Mouse (Mus musculus) urinary bladder, postnatal 36 days (tissue): Measurements from ENCODE around the gene Hmgn1.
"Not testable (repeated sequence)": the region's sequence is repeated elsewhere in the genome, so short reads cannot be mapped to it uniquely, and the experiment has no call there.

Experiments used
- DNase-seq, 2 experiments: peaks; one replicate each; pipeline ENCODE4 v3.0.0; 2022; ENCODE audit warnings: low spot score in 2 of 2, mixed read lengths in 1 of 2

Hmgn1 gene

GRCm38 (mm10) chr16:96126684-96127171, 801 bp downstream of the Hmgn1 start:
- peak in 1 of 2 experiments; percentile 30 for DNase-seq

DNA sequence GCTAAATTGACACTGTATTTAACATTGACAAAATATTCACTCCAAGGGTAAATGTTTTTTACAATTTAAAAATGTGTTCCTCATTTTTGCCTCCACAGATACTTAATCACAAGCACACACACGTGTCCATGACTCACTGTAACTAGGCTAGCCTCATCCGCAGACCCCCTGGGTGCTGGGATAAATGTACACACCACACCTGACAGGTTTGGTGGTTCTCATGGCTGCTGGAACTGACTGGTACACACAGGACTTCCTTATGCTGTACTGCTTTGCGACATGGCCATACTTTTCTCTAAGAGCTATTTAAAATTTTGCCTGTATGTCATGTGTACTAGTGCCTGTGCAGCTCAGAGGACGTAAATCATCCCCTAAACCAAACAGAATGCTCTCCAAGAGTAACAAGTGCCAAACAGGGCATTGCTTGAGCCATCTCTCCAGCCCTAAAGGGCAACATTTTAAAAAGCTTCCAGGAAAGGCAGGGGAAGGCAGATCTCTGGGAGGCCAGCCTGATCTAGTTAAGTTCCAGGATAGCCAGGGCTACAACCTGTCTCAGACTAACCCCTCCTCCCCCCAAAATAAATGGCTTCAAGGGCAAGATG, 7.4 kb downstream of the Hmgn1 start:
- no peak for DNase-seq

DNA sequence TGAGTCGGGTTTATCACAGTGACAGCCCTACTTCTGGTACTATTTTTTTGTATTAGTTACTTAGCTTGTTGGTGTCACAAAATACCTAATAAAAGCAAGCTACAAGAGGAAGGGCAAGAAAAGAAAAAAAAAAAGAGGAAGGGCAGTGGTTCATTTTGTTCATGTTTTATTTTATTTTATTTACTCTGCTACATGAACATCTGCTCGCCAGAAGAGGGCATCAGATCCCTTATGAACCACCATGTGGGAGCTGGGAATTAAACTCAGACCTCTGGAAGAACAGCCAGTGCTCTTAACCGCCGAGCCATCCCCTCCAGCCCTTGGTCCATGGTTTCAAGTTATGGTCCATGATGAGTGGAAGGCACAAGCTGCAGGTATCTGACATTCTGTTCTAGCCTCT, 12.8 kb downstream of the Hmgn1 start:
- DNase-seq: no peak

GRCm38 (mm10) chr16:96112769-96113168, 14.8 kb downstream of the Hmgn1 start:
- no peak for DNase-seq

DNA sequence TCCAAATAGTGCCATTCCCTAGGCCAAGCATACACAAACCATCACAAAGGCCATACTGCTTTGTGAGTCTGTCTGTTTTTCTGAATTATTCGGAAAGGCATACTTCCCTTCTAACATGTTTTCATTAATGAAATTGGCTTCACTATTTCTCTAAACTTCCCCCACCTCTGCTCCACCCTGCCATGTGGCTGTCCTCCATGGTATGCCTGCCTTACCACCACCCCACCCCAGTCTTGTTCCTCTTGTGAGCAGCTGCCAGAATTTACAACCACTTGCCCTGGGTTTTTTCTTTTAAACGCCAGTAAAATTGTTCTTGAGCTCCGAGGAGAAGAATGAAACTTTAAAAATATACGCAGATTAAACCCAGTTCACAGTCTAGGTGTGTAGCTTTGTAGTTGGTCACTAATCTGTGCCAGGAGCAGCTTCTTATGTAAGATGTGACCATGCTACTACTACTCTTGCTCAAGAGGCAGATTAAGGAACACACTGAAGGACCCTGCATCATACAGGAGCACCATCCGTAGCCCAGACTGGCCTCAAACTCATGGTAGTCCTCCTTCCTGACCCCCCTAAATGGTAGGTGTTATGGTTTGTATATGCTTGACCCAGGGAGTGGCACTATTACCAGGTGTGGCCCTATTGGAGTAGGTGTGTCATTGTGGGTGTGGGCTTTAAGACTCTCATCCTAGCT, 16.7 kb downstream of the Hmgn1 start:
- no peak for DNase-seq

GRCm38 (mm10) chr16:96109673-96110072, 17.9 kb downstream of the Hmgn1 start:
- no peak for DNase-seq

GRCm38 (mm10) chr16:96103036-96103435, 24.5 kb downstream of the Hmgn1 start:
- no peak for DNase-seq

DNA sequence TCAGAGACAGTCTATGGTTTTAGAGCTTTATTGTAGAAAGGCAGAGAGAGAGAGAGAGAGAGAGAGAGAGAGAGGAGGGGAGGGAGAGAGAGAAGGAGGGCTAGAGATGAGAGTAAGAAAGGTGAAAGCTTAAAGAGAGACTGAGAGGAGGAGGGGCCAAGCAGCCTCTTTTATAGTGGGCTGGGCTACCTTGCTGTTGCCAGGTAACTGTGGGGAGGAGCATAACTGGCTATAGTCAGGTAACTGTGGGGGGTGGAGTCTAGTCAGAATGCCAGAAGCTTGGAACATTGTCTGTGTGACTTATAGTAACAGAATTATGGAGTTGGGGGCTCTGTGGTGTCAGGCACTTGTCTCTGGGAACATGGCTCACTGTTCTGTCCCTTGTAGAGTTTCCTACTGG, 29.7 kb downstream of the Hmgn1 start:
- not testable (repeated sequence) for DNase-seq

DNA sequence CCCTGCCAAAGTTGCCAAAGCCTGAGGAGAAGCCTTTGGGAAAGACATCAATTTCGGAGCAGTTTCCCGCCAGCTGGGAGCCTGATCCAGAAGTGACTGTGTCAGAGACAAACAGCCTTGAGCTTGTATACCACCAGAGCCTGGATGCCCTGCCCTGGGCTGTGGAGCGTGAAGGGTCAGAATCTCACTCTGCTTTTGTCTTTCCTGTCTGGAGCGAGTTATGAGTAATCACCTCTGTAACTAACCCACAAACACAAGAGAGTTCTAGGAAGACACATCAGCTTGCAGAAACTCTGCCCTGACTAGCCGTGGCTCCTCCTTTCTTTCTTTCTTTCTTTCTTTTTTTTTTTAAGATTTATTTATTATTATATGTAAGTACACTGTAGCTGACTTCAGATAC, 31.6 kb downstream of the Hmgn1 start:
- no peak for DNase-seq

- peak in 1 of 2 experiments; percentile 21 for DNase-seq
Measured at GRCm38 (mm10) chr16:96091515-96092504, 35.7 kb downstream of the Hmgn1 start.

GRCm38 (mm10) chr16:96088120-96088519, 39.4 kb downstream of the Hmgn1 start:
- DNase-seq: no peak

DNA sequence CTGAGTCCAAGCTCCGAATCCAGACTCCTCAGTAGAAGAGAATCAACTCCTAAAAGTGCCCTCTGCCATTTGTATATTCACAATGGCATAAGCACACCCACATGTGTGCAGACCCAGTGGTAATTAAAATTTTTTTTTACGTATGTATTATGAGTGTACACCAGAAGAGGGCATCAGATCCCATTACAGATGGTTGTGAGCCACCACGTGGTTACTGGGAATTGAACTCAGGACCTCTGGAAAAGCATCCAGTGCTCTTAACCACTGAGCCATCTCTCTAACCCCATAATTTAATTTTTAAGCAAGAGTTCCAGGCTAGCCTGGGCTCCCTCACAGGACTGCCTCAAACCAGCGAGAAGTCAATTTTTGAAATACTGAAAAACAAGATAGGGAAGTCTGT, 40.1 kb downstream of the Hmgn1 start:
- DNase-seq: no peak

DNA sequence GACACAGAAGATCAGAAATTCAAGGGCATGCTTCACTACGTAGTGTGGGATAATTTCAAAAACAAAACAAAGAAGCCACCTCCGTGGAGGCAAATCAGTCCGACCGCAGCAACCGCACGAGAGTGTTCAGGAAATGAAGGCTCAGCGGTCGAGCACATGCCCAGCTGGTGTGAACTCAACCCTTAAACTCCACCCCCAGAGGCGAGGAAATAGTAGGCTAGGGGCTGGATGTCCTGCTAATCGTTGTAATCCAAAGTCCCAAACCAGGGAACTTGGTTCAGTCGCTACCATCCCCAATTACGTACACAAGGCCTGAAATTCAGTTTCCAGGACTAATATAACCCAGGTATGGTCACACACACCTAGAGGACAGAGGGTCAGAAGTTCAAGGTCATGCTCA, 40.5 kb downstream of the Hmgn1 start:
- no peak for DNase-seq

DNA sequence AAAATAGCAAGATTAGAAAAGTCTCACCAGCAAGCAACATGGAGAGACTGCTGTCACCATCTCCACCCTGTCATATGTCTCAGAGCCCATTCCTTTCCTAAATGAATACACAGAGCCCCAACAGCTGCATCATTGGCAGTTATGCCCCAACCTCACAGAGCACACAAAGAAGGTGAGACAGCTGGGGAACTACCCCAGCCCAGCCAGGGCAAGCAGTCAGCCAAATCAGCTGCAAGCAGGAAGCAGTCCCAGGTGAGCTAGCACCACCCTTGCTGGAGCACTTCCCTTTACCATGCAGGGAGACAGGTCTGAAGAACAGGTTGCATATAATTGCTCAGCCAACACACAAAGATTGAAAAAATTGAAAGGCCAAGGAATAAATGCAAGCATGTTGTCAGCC, 41.9 kb downstream of the Hmgn1 start:
- DNase-seq: no peak

- peak; percentile 56 to 66 for DNase-seq
Measured at GRCm38 (mm10) chr16:96083179-96083646, 44.3 kb downstream of the Hmgn1 start.

DNA sequence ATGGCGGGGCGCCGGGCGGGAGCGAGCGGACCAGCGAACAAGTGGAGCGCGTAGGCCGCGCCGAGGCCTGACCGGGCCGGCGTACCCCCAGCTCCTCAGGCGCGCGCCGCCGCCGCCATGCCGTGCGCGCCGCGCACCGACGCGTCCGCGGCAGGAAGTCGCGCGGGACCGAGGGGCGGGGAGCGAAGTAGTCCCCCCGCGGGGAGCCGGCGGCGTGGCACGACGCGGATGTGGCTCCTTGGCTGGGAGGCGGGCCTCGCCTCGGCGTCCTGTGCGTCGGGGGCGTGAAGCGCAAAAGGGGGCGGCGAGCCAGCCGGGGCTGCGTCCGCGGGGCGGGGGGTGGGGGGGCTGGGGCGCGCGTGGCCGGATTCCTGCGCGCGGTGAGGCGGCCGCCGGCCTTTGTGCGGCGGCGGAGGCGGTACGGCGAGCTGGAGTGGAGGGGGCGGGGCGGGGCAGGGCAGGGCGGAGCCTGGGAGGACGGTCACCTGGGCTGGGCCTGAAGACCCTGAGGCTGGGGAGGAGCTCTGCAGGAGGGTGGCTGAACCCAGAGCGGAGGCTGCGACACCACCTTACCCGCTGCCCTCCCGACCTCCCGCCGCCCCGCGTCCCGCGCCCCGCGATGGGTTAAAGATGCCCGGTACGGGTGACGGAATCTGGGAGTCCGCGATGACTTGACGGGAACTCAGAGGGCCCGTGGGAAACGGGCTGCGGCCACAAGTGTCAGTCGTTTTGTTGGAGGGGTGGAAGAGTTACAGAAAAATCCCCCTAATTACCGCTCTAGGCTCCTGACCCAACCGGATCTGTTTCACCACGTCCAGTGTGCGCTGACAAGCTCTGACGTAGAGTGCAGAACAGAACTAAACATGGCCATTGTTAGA, 45.0 kb downstream of the Hmgn1 start, which contains the start of gene Brwd1:
Brwd1 (minus strand) TSS at position 226 of the 878 bp plus-strand sequence.
- DNase-seq: peak; percentile 83 to 91

DNA sequence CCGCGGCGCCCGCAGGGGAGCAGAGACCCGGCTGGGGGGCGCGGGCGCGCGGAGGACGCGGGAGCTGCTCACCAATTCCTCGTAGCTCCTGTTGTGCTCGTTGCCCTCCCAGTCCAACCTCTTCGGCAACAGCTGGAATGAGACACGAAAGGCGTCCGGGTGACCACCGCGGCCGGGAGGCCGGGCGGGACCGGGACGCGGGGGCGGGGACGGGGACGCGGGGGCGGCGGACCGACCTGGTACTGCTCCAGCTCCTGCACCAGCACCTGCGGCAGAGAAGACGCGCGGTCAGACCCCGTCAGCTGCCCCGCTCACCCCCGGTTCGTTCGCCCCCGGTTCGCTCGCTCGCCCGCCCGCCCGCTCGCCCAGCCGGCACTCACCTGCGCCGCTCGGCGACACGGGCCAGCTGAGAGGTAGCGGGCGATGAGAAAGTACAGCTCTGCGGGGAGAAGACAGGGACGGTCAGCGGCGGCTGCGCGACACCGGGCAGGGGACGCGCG, 45.7 kb downstream of the Hmgn1 start:
- DNase-seq: peak; percentile 37 to 63

GRCm38 (mm10) chr16:96081331-96081730, 46.2 kb downstream of the Hmgn1 start:
- DNase-seq: peak; percentile 90 to 91

DNA sequence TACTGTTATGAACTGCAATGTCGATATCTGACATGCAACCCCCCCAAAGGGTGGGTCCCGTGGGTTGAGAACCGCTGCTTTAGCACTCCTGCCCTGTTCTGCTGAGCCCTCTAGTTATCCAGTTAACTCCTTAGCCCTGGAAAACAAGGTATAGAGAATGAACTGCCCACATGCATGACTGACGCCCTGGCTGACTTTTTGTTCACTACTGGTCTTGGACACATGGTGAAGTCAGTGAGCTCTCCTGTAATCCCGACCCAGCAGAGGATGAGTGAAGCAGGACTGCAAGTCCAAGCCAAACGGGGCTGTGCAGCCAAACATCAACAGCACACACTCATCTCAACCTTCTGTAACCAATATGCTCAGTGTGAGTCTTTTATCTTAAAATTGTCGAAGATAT, 47.0 kb downstream of the Hmgn1 start:
- no peak for DNase-seq
